Mouse (Mus musculus) lung, postnatal 14 days (tissue): ENCODE data around the gene Cep55.

ENCODE experiments used
- DNase-seq: peaks from one replicate; pipeline ENCODE4 v3.0.0; 2021

Gene Cep55

GRCm38 (mm10) chr19:38054720-38055192 lies at the start of gene Cep55:
TSS of gene Cep55 (plus strand) at chr19:38055011.
- DNase-seq, result peak; percentile 97

DNA sequence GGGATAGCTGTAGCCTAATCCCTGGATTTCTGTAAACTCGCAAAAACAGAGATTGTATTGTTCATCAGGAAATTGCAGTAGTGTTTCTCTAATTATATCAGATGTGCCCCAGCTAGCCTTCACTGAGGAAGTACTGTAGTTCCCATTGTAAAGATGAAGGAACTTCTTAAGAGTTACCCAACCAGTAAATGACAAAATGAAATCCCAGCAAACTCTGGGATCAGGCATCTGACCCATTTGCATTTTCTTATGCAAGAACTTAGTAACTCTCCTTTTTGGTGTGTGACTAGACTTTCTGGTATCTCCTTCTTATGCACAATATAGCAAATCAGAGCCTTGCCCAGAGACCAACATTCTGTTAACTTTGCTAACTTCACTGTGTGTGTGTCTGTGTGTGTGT lies 43.4 kb upstream of the Cep55 start:
- no peak for DNase-seq

GRCm38 (mm10) chr19:38014443-38014842 lies 40.4 kb upstream of the Cep55 start:
- DNase-seq, result no peak

DNA sequence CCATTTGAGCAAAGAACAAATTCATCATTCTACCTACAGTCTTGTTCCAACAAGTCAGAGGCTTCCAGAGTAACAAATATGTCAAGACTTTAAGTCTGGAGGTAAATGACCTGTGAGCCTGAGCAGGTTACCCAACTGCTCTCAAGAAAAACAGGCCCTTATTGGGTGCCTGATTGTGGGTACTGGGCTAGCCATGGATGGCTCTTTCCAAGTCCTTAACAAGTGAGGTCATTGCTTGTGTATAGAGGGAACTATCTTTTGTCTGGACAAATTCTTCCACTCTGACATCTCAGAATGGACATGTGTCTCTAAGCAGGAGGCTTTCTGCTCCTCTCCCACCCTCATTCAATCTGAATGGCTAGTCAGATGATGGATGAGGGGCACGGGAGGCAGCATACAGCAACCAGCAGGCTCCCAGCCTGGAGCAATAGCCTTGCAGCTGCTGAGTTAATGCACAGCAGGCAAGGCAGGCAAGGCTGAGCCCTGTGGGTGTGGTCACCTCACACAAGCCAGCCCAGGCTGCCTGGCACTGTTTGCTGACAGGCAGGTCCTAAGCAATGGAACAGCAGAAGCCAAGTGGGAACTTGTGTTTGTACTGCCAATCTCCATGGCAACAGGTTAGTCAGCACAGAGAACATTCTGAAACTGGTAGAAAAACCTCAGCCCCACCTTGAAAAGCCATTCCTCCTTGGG lies 39.5 kb upstream of the Cep55 start:
- peak; percentile 70 for DNase-seq

- no peak for DNase-seq
These were observed 38.9 kb upstream of the Cep55 start for GRCm38 (mm10) chr19:38015873-38016254.

DNA sequence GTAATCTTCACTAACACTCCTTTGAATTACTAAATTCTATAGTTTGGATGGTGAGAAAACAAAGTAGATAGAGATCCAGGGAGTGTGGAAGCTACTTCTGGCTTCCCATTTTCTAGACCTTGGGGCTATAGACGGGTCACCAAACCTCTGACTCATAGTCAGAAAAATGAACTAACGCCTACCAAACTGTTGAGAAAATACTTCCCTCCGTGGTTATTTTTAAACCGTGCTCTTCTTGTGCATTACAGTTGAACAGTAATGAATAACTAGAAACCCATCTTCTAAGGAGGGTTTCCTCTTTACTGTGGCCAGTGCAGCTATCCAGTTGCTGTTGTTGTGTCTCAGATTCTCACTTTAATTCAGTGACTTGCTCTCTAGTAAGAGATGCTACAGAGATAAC lies 32.1 kb upstream of the Cep55 start:
- no peak for DNase-seq

GRCm38 (mm10) chr19:38023603-38024002 lies 31.2 kb upstream of the Cep55 start:
- DNase-seq, result no peak

DNA sequence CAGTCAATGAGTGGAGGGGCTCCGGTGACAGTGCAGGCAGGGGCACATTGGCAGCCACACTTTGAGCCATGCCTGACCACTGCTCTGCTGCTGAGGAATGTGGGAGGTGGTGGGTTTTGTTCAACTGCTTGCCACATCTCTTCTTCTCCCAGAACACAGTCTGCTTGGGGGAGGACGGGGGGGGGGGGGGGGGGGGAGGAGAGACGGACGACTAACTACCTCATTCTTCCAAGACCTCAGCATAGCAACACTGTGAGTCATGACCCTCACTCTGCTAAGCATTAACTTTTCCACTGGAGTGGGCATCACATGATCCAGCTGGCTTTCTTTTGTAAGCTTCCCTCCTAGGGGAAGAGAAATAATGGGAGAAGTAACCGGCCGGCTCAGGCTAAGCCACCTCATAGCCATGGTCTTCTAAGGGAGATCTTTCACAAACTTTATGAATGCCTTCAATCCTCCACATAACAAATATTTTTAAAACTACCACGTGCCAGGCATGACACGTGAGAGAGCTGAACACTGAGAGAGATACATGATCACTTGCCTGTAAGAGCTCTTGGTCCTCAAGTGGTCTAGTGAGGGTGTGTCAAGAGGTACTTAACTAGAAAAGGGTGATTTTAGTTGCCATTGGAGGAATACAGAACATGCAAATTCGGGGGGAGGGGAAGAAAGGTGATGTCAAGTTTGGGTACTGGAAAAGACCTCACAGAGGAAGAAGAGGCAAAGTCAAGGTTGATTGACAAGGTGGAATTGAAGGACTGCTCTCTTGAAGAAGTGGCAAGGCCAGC lies 29.4 kb upstream of the Cep55 start:
- DNase-seq, result peak; percentile 70

- DNase-seq, result no peak
These were observed 28.6 kb upstream of the Cep55 start for GRCm38 (mm10) chr19:38026211-38026624.

GRCm38 (mm10) chr19:38027389-38027788 lies 27.4 kb upstream of the Cep55 start:
- no peak for DNase-seq

- DNase-seq, result peak; percentile 63
These were observed 26.8 kb upstream of the Cep55 start for GRCm38 (mm10) chr19:38027881-38028521.

DNA sequence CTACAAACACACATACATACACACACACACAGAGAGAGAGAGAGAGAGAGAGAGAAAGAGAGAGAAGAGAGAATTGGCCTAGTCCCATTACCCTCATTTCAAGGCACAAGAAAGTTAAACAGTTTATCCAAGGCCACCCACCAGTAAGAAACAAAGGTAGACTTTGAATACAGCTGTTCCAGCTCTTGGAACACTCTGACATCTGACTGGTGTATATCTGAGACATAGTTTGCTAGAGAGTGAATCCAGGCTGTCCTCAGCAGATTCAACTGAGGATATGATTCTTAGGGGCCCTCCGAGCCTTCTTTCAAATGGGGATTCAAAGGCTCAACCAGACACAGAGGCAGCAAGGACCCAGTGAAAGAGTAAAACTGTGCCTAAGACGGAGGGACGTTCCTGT lies 25.5 kb upstream of the Cep55 start:
- no peak for DNase-seq

- no peak for DNase-seq
These were observed 24.9 kb upstream of the Cep55 start for GRCm38 (mm10) chr19:38029871-38030270.

DNA sequence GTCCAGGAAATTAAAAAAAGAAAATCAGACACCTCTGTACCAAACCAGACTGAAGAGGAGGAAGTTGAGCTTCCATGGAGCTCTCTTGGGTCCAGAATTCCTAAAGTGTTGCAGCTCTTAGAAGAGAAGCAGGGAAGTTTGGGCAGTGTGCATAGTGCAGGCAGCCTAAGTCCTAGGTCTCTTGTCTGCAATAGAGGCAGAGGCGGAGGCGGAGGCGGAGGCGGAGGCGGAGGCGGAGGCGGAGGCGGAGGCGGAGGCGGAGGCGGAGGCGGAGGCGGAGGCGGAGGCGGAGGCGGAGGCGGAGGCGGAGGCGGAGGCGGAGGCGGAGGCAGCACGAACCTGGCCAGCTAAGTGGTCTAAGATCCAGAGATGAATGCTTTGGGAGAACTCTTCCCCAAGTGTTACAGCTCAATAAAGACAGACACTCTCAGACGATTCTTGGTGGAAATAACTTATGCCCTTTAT lies 24.1 kb upstream of the Cep55 start:
- DNase-seq, result peak; percentile 76

- DNase-seq, result no peak
These were observed 23.7 kb upstream of the Cep55 start for GRCm38 (mm10) chr19:38031144-38031543.

- no peak for DNase-seq
These were observed 21.6 kb upstream of the Cep55 start for GRCm38 (mm10) chr19:38032993-38033734.

DNA sequence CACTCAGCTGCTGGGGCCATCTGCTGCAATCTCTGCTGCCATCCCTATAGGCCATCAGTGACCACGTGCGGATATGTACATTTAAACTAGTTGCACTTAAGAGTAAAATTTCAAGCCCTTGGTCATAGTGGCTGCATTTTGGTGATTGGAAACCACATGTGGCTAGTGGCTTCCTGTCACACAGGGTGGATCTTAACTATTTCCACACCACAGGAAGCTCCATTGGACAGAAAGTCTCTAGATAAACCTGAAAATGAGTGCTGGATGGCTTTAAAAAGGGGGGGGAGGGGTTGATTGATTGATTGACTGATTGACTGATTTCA lies 21.1 kb upstream of the Cep55 start:
- no peak for DNase-seq

DNA sequence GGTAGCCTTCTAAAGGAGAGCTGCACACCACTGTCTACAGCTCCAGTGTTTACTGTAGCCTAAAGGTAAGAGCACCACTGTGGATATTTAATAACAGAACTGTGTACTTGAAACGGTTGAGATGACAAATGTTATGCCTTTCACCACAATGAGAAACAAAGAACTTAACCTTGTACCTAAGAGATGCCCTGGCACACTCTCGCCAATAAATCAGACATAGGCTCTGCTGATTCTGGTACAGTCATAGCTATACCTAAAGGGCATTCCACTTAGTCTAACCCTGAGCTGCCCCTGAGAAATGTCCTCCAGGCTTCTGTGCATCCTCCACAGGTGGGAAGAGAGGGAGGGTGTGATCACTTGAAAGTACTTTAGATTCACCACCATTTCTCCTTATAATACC lies 20.1 kb upstream of the Cep55 start:
- no peak for DNase-seq

DNA sequence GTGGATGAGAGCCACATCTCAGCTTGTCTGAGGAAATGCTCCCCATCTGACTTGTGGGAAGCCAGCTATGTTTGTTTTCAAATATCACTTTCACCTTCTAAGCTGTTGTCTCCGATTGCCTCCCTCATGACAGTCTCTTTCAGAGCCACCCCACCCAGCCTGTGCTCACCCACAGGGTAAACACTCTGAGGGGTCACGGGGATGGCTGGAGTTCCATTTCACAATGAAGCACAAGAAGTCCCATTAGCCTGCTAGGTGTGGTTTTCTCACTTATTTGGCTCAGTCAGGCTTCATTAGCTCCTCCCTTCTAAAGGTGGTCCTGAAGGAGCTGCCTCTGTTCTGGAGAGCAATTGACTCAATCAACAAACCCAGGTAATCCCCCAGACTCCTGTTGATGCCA lies 19.0 kb upstream of the Cep55 start:
- DNase-seq, result no peak

GRCm38 (mm10) chr19:38038267-38038666 lies 16.5 kb upstream of the Cep55 start:
- peak; percentile 31 for DNase-seq

GRCm38 (mm10) chr19:38042261-38042722 lies 12.5 kb upstream of the Cep55 start:
- DNase-seq, result peak; percentile 48

DNA sequence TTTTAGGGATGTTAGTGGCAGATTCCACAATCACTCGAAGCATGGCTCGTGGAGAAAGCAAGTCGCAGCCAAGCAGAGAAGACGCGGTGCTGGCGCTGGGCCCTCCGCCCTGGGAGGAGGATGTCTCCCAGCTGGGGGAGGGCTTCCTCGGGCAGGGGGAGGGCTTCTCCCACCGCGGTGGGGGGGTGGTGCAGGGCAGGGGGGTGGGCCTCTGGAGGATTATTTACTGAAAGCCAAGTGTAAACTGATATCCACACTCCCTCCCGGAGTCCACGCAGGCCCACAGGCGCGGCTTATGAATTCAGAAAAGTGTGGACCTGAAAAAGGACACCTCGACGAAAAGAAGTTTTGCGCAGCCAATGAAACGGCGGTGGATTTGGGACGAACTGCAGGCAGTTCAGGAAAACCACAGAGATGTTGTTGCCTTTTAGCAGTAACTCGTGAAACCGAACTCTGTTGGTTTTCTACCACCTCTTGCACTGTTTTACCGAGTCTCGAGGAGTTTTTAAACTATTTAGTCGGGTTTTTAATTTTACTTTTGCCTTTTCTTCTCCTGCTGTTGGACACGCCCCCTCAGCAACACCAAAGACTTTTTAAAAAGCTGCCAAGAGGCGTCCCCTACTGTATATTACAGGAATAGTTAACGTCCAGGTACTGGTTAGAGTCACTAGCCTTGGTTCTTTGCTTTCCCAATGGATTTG lies 11.4 kb upstream of the Cep55 start, which contains the start of gene Myof:
Gene Myof (minus strand): TSS at position 297 of the 701 bp plus-strand sequence.
- peak; percentile 77 for DNase-seq
